Mouse (Mus musculus): ENCODE measurements around the gene Gm5890.
"Not testable (repeated sequence)": the region's sequence is repeated elsewhere in the genome, so short reads cannot be mapped to it uniquely, and the experiment has no call there.

Gm5890 gene

GRCm38 (mm10) chr7:20262734-20263133 lies at the start of gene Gm5890:
Gm5890 (minus strand) TSS chr7:20262834.
- DNase-seq (ENCODE audit: low read depth, low spot score), result not testable (repeated sequence)

- not testable (repeated sequence) for DNase-seq (ENCODE audit: low read depth, low spot score)
These were observed 28.9 kb downstream of the Gm5890 start, which contains the start of gene Gm4498 for GRCm38 (mm10) chr7:20233728-20234127. Gm4498 (minus strand) TSS chr7:20233828.
